ENCODE assay signal across 8 mouse cellular contexts in the genomic region with DNA sequence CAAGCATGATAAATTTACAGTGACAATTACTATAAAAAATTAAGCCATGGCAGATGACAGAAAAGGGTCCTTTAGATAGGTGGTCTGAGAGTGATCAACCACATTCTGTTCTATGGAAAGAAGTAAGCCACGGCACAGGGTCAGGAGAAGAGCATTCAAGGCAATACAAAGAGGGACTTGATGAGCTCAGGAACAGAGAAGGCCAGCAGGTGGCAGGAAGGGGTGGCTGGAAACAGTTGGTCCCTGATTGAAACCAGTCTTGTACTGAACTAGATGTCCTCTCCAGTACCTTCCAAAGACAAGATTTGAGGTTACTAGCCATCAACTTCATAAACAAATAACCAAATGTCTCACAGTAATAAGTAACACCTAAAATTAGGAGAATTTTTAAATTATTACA. TPM values are rescaled to one million over a fixed set of nuclear protein-coding genes. Genes with fewer than 3 reads are reported as not detected.
DNase-seq lines count a peak whose midpoint lies in the region; ATAC-seq lines count a peak whose summit lies in the region.

No protein-coding gene starts in this region.

- peak; percentile 19 to 34 for DNase-seq in heart, adult 18-20 months
- DNase-seq in B cell, adult 2 months, result peak; percentile 1 to 9
- DNase-seq in adrenal gland, postnatal 36 days, result peak; percentile 41 to 51
- DNase-seq in kidney, postnatal 36 days, result peak; percentile 23 to 55
- no peak for DNase-seq in yolk sac, embryonic 10.5 days (ENCODE audit: low spot score)
- DNase-seq in spleen, postnatal 14 days (ENCODE audit: low spot score in 2 of 2), result no peak

- WGBS in heart, embryonic 11.5 days (ENCODE audit: insufficient replicate concordance), result 62% methylated on average over 1 of the region's 1 CpGs

- H3K4me2 ChIP-seq in heart, embryonic 11.5 days, result no peak overlapping the region

- H3K4me3 ChIP-seq in heart, embryonic 11.5 days (ENCODE audit: low read depth, low read length), result no peak overlapping the region

- H3K27me3 ChIP-seq in heart, embryonic 11.5 days (ENCODE audit: control insufficient read depth, insufficient read depth, low read length), result no peaks in the 10 kb centered on the region; the same call in 1 of the 2 replicates

- no peak overlapping the region for H3K27ac ChIP-seq in heart, embryonic 11.5 days (ENCODE audit: low read depth, low read length)

- H3K36me3 ChIP-seq in heart, embryonic 11.5 days (ENCODE audit: control insufficient read depth, insufficient read depth, low read length), result no peaks in the 10 kb centered on the region

- H3K4me1 ChIP-seq in heart, embryonic 11.5 days (ENCODE audit: control insufficient read depth, insufficient read depth, low read length), result no peaks in the 10 kb centered on the region

- no peak overlapping the region for H3K9ac ChIP-seq in heart, embryonic 11.5 days (ENCODE audit: low read depth, low read length)

- ATAC-seq in heart, embryonic 11.5 days (replicated peaks; ENCODE audit: insufficient number of reproducible peaks, low FRiP score, low TSS enrichment), result no peak
- no peak; the same call in 1 of the 2 replicates for ATAC-seq in frontal cortex, adult (ENCODE audit: low TSS enrichment)

- H3K9me3 ChIP-seq in heart, embryonic 11.5 days (replicated peaks; ENCODE audit: control insufficient read depth, low read length), result no peaks in the 10 kb centered on the region

RNA-seq across cellular contexts. Expression of a gene that starts 28.7 kb away (rescaled TPM):
- under 1 TPM in 1 of 2 experiments, not detected in 1; 0.23 TPM for total RNA-seq in heart, adult 18-20 months (2021)
- 0.23 TPM in 1 of 2 replicates, not detected in the other for polyA plus RNA-seq in heart, embryonic 11.5 days (2014; fragmentation: Nextera tagmentation; extraction: Ambion mirVana)
- total RNA-seq in adrenal gland, postnatal 36 days (2021), result under 1 TPM; 0.23 to 0.79 TPM

RNA-seq across cellular contexts. Expression of a gene that starts 59.0 kb away (rescaled TPM):
- 1 to 10 TPM; 5.1 TPM for total RNA-seq in heart, adult 18-20 months (2021)
- polyA plus RNA-seq in heart, embryonic 11.5 days (2014; fragmentation: Nextera tagmentation; extraction: Ambion mirVana), result 1.8 and 3.4 TPM in 2 replicates
- total RNA-seq in adrenal gland, postnatal 36 days (2021), result 10 to 100 TPM; 17.5 to 24.1 TPM

Comparison
In these comparisons a context has a peak if more than half of its experiments do, and no peak if none do; other contexts are left out.
1. DNase-seq: peak in heart, adult 18-20 months (2 of 2), B cell, adult 2 months (2 of 2), adrenal gland, postnatal 36 days (2 of 2) and kidney, postnatal 36 days (2 of 2); none in yolk sac, embryonic 10.5 days (single experiment) and spleen, postnatal 14 days (0 of 2).